Mouse (Mus musculus): ENCODE measurements at regions not wholly inside any gene's neighbourhood (a gene's known extent, or its start where the extent isn't known, plus 50 kb on each side); places are given as distances from the start of the nearest gene placed in this dataset.

GRCm38 (mm10) chr9:41541327-41541726, 379.8 kb upstream of the Ubash3b start:
- Histone ChIP-seq H3K27me3 (ENCODE audit: insufficient read depth, low read length) (no peaks in the 10 kb centered on the region), H3K4me1 (ENCODE audit: insufficient read depth, low read depth, low read length) (no peaks in the 10 kb centered on the region), H3K9me3 (replicated peaks) (no peaks in the 10 kb centered on the region), H3K36me3 (replicated peaks) (no peaks in the 10 kb centered on the region), H3K4me3 (ENCODE audit: low read depth, low read length) (no peak overlapping the region)
- TF ChIP-seq CTCF (IDR thresholded peaks at IDR 0.05; ENCODE audit: low read depth, low read length) (no peak), GATA2 (IDR thresholded peaks at IDR 0.05; ENCODE audit: borderline replicate concordance, low read depth, low read length) (no peak), TAL1 (conservative IDR thresholded peaks at IDR 0.05; ENCODE audit: low read depth, low read length) (no peak)
- DNase-seq (ENCODE audit: low spot score) (no peak), ATAC-seq (ENCODE audit: extremely low read depth, insufficient number of reproducible peaks, low FRiP score, poor library complexity, severe bottlenecking) (no peak)

GRCm38 (mm10) chr9:41532786-41533185, 371.3 kb upstream of the Ubash3b start:
- no peak for DNase-seq (ENCODE audit: low spot score)
- Histone ChIP-seq H3K4me3 (ENCODE audit: low read depth, low read length) (no peak overlapping the region), H3K9me3 (replicated peaks) (no peaks in the 10 kb centered on the region), H3K27me3 (ENCODE audit: insufficient read depth, low read length) (peaks cover 3% of the 10 kb centered on the region; the same call in 1 of the 2 replicates), H3K4me1 (ENCODE audit: insufficient read depth, low read depth, low read length) (no peaks in the 10 kb centered on the region), H3K36me3 (replicated peaks) (no peaks in the 10 kb centered on the region)
- ATAC-seq (ENCODE audit: extremely low read depth, insufficient number of reproducible peaks, low FRiP score, poor library complexity, severe bottlenecking) = no peak
- TF ChIP-seq GATA1 (IDR thresholded peaks at IDR 0.05; ENCODE audit: borderline replicate concordance, low read length) = no peak
- no peak for TF ChIP-seq POLR2AphosphoS5 (IDR thresholded peaks at IDR 0.05; ENCODE audit: insufficient replicate concordance, low read depth, low read length)
- TF ChIP-seq CTCF (IDR thresholded peaks at IDR 0.05; ENCODE audit: low read depth, low read length) = no peak
- TF ChIP-seq TAL1 (conservative IDR thresholded peaks at IDR 0.05; ENCODE audit: low read depth, low read length) = no peak
- no peak for TF ChIP-seq GATA2 (IDR thresholded peaks at IDR 0.05; ENCODE audit: borderline replicate concordance, low read depth, low read length)

GRCm38 (mm10) chr9:41532290-41532689, 370.8 kb upstream of the Ubash3b start:
- peaks cover 3% of the 10 kb centered on the region; the same call in 1 of the 2 replicates for H3K27me3 ChIP-seq (ENCODE audit: insufficient read depth, low read length)
- TF ChIP-seq TAL1 (conservative IDR thresholded peaks at IDR 0.05; ENCODE audit: low read depth, low read length) = no peak
- DNase-seq (ENCODE audit: low spot score) (no peak), ATAC-seq (ENCODE audit: extremely low read depth, insufficient number of reproducible peaks, low FRiP score, poor library complexity, severe bottlenecking) (no peak)
- H3K36me3 ChIP-seq (replicated peaks) = no peaks in the 10 kb centered on the region
- no peaks in the 10 kb centered on the region for H3K4me1 ChIP-seq (ENCODE audit: insufficient read depth, low read depth, low read length)
- no peak overlapping the region for H3K4me3 ChIP-seq (ENCODE audit: low read depth, low read length)
- H3K9me3 ChIP-seq (replicated peaks) = no peaks in the 10 kb centered on the region

- H3K4me3 ChIP-seq (ENCODE audit: low read depth, low read length) = no peak overlapping the region
- H3K4me1 ChIP-seq (ENCODE audit: insufficient read depth, low read depth, low read length) = no peaks in the 10 kb centered on the region
- H3K36me3 ChIP-seq (replicated peaks) = no peaks in the 10 kb centered on the region
- TF ChIP-seq POLR2AphosphoS5 (IDR thresholded peaks at IDR 0.05; ENCODE audit: insufficient replicate concordance, low read depth, low read length) = no peak
- no peak for TF ChIP-seq GATA2 (IDR thresholded peaks at IDR 0.05; ENCODE audit: borderline replicate concordance, low read depth, low read length)
- no peak for TF ChIP-seq CTCF (IDR thresholded peaks at IDR 0.05; ENCODE audit: low read depth, low read length)
- TF ChIP-seq TAL1 (conservative IDR thresholded peaks at IDR 0.05; ENCODE audit: low read depth, low read length) = no peak
- TF ChIP-seq GATA1 (IDR thresholded peaks at IDR 0.05; ENCODE audit: borderline replicate concordance, low read length) = no peak
- no peak for ATAC-seq (ENCODE audit: extremely low read depth, insufficient number of reproducible peaks, low FRiP score, poor library complexity, severe bottlenecking)
- H3K27me3 ChIP-seq (ENCODE audit: insufficient read depth, low read length) = peaks cover 3% of the 10 kb centered on the region; the same call in 1 of the 2 replicates
- no peak for DNase-seq (ENCODE audit: low spot score)
- H3K9me3 ChIP-seq (replicated peaks) = no peaks in the 10 kb centered on the region
Observed at GRCm38 (mm10) chr9:41531596-41531995, 370.1 kb upstream of the Ubash3b start.

- H3K9me3 ChIP-seq (replicated peaks) = no peaks in the 10 kb centered on the region
- no peak for ATAC-seq (ENCODE audit: extremely low read depth, insufficient number of reproducible peaks, low FRiP score, poor library complexity, severe bottlenecking)
- H3K4me1 ChIP-seq (ENCODE audit: insufficient read depth, low read depth, low read length) = no peaks in the 10 kb centered on the region
- no peaks in the 10 kb centered on the region for H3K36me3 ChIP-seq (replicated peaks)
- TF ChIP-seq GATA2 (IDR thresholded peaks at IDR 0.05; ENCODE audit: borderline replicate concordance, low read depth, low read length) (no peak), CTCF (IDR thresholded peaks at IDR 0.05; ENCODE audit: low read depth, low read length) (no peak), GATA1 (IDR thresholded peaks at IDR 0.05; ENCODE audit: borderline replicate concordance, low read length) (no peak), POLR2AphosphoS5 (IDR thresholded peaks at IDR 0.05; ENCODE audit: insufficient replicate concordance, low read depth, low read length) (no peak), TAL1 (conservative IDR thresholded peaks at IDR 0.05; ENCODE audit: low read depth, low read length) (no peak)
- no peak for DNase-seq (ENCODE audit: low spot score)
- no peak overlapping the region for H3K4me3 ChIP-seq (ENCODE audit: low read depth, low read length)
- no peaks in the 10 kb centered on the region for H3K27me3 ChIP-seq (ENCODE audit: insufficient read depth, low read length)
Observed at GRCm38 (mm10) chr9:41526126-41526525, 364.6 kb upstream of the Ubash3b start.

- DNase-seq (ENCODE audit: low spot score) (no peak), ATAC-seq (ENCODE audit: extremely low read depth, insufficient number of reproducible peaks, low FRiP score, poor library complexity, severe bottlenecking) (no peak)
- TF ChIP-seq POLR2AphosphoS5 (IDR thresholded peaks at IDR 0.05; ENCODE audit: insufficient replicate concordance, low read depth, low read length) (no peak), CTCF (IDR thresholded peaks at IDR 0.05; ENCODE audit: low read depth, low read length) (no peak), GATA1 (IDR thresholded peaks at IDR 0.05; ENCODE audit: borderline replicate concordance, low read length) (no peak), GATA2 (IDR thresholded peaks at IDR 0.05; ENCODE audit: borderline replicate concordance, low read depth, low read length) (no peak), TAL1 (conservative IDR thresholded peaks at IDR 0.05; ENCODE audit: low read depth, low read length) (no peak)
- Histone ChIP-seq H3K36me3 (replicated peaks) (no peaks in the 10 kb centered on the region), H3K4me1 (ENCODE audit: insufficient read depth, low read depth, low read length) (no peaks in the 10 kb centered on the region), H3K4me3 (ENCODE audit: low read depth, low read length) (no peak overlapping the region), H3K27me3 (ENCODE audit: insufficient read depth, low read length) (no peaks in the 10 kb centered on the region), H3K9me3 (replicated peaks) (no peaks in the 10 kb centered on the region)
Observed at GRCm38 (mm10) chr9:41525534-41525933, 364.0 kb upstream of the Ubash3b start.

- no peak for ATAC-seq (ENCODE audit: extremely low read depth, insufficient number of reproducible peaks, low FRiP score, poor library complexity, severe bottlenecking)
- H3K27me3 ChIP-seq (ENCODE audit: insufficient read depth, low read length) = no peaks in the 10 kb centered on the region
- DNase-seq (ENCODE audit: low spot score) = no peak
- H3K4me3 ChIP-seq (ENCODE audit: low read depth, low read length) = no peak overlapping the region
- H3K4me1 ChIP-seq (ENCODE audit: insufficient read depth, low read depth, low read length) = no peaks in the 10 kb centered on the region
- TF ChIP-seq TAL1 (conservative IDR thresholded peaks at IDR 0.05; ENCODE audit: low read depth, low read length) (no peak), GATA1 (IDR thresholded peaks at IDR 0.05; ENCODE audit: borderline replicate concordance, low read length) (no peak), GATA2 (IDR thresholded peaks at IDR 0.05; ENCODE audit: borderline replicate concordance, low read depth, low read length) (no peak), POLR2AphosphoS5 (IDR thresholded peaks at IDR 0.05; ENCODE audit: insufficient replicate concordance, low read depth, low read length) (no peak), CTCF (IDR thresholded peaks at IDR 0.05; ENCODE audit: low read depth, low read length) (no peak)
- H3K36me3 ChIP-seq (replicated peaks) = no peaks in the 10 kb centered on the region
- H3K9me3 ChIP-seq (replicated peaks) = no peaks in the 10 kb centered on the region
Observed at GRCm38 (mm10) chr9:41524591-41524990, 363.1 kb upstream of the Ubash3b start.

All from G1E (cell line).